Mouse (Mus musculus) MEL (cell line): ENCODE data around the gene 2210011C24Rik. TPM values are rescaled to one million over a fixed set of nuclear protein-coding genes. Genes with fewer than 3 reads are reported as not detected.

ENCODE experiments used
- DNase-seq: peaks from one replicate; pipeline ENCODE4 v3.0.0; 2011; ENCODE audit warnings: low read depth, low spot score
- H3K27ac ChIP-seq: 2 replicates; pipeline ENCODE4 v1.5.1; 2012; ENCODE audit warnings: low read depth, mild to moderate bottlenecking, control low read depth, low read length, moderate library complexity; ENCODE audit not compliant: control insufficient read depth
- H3K27me3 ChIP-seq, 2 experiments: fragments of 150-350 bp in 1 of 2; sonication (generic) in 1 of 2; 2 replicates each; pipeline ENCODE4 v1.6.1; 2012; ENCODE audit warnings: low read length in 2 of 2, mild to moderate bottlenecking in 2 of 2, improper control_type of control experiment in 1 of 2, moderate library complexity in 1 of 2; ENCODE audit not compliant: insufficient read depth in 2 of 2, control insufficient read depth in 1 of 2
- H3K36me3 ChIP-seq, 2 experiments: 2 replicates each; pipeline ENCODE4 v1.6.1; 2012 to 2014; ENCODE audit warnings: low read length in 2 of 2, improper control_type of control experiment in 1 of 2, inconsistent platforms in 1 of 2, mild to moderate bottlenecking in 1 of 2; ENCODE audit not compliant: insufficient read depth in 2 of 2, control insufficient read depth in 1 of 2
- H3K4me1 ChIP-seq, 2 experiments: fragments of 150-350 bp in 1 of 2; sonication (generic) in 1 of 2; 2 replicates each; pipeline ENCODE4 v1.6.1; 2012; ENCODE audit warnings: low read length in 2 of 2, improper control_type of control experiment in 1 of 2, mild to moderate bottlenecking in 1 of 2; ENCODE audit not compliant: insufficient read depth in 2 of 2, control insufficient read depth in 1 of 2
- H3K4me3 ChIP-seq, 2 experiments: fragments of 150-350 bp in 1 of 2; sonication (generic) in 1 of 2; 2 replicates each; pipeline ENCODE4 v1.5.1; 2012; ENCODE audit warnings: low read depth in 2 of 2, low read length in 2 of 2, mild to moderate bottlenecking in 2 of 2, moderate library complexity in 2 of 2, control low read depth in 1 of 2, improper control_type of control experiment in 1 of 2; ENCODE audit not compliant: control insufficient read depth in 1 of 2, insufficient read depth in 1 of 2
- H3K79me2 ChIP-seq: 2 replicates; pipeline ENCODE4 v1.6.1; 2012; ENCODE audit warnings: mild to moderate bottlenecking, low read length, moderate library complexity; ENCODE audit not compliant: control insufficient read depth, poor library complexity, insufficient read depth
- H3K9ac ChIP-seq: 2 replicates; pipeline ENCODE4 v1.6.1; 2012; ENCODE audit warnings: low read depth, mild to moderate bottlenecking, control low read depth, low read length, moderate library complexity; ENCODE audit not compliant: control insufficient read depth, poor library complexity, severe bottlenecking
- H3K9me3 ChIP-seq: fragments of 150-350 bp; sonication (generic); replicated peaks from 2 replicates; pipeline ENCODE4 v1.6.1; 2012; ENCODE audit warnings: mild to moderate bottlenecking, low read length, improper control_type of control experiment, moderate library complexity; ENCODE audit not compliant: insufficient read depth
- CHD1 ChIP-seq: IDR thresholded peaks from 2 replicates; pipeline ENCODE4 v1.6.1; 2012; ENCODE audit warnings: low read depth, mild to moderate bottlenecking, inconsistent platforms, low read length, improper control_type of control experiment
- CHD2 ChIP-seq: IDR thresholded peaks from 2 replicates; pipeline ENCODE4 v1.6.1; 2011; ENCODE audit warnings: low read length, improper control_type of control experiment
- E2F4 ChIP-seq: IDR thresholded peaks from 2 replicates; pipeline ENCODE4 v1.6.1; 2011; ENCODE audit warnings: low read depth, low read length, improper control_type of control experiment, borderline replicate concordance
- HCFC1 ChIP-seq: IDR thresholded peaks from 2 replicates; pipeline ENCODE4 v1.6.1; 2012; ENCODE audit warnings: low read depth, mild to moderate bottlenecking, inconsistent platforms, low read length, improper control_type of control experiment, moderate library complexity
- JUND ChIP-seq: IDR thresholded peaks from 2 replicates; pipeline ENCODE4 v1.6.1; 2011; ENCODE audit warnings: low read depth, mild to moderate bottlenecking, improper control_type of control experiment, low read length
- MAX ChIP-seq: IDR thresholded peaks from 2 replicates; pipeline ENCODE4 v1.6.1; 2011; ENCODE audit warnings: low read length, improper control_type of control experiment
- MAZ ChIP-seq: IDR thresholded peaks from 2 replicates; pipeline ENCODE4 v1.6.1; 2012; ENCODE audit warnings: low read depth, mild to moderate bottlenecking, inconsistent platforms, low read length, improper control_type of control experiment
- MEF2A ChIP-seq: IDR thresholded peaks from 2 replicates; pipeline ENCODE4 v1.6.1; 2014; ENCODE audit warnings: low read depth, mild to moderate bottlenecking, inconsistent platforms, low read length, improper control_type of control experiment; ENCODE audit not compliant: poor library complexity, insufficient replicate concordance, severe bottlenecking; ENCODE audit errors: extremely low read depth
- MXI1 ChIP-seq: IDR thresholded peaks from 2 replicates; pipeline ENCODE4 v1.6.1; 2011; ENCODE audit warnings: mild to moderate bottlenecking, low read depth, low read length, improper control_type of control experiment
- NELFE ChIP-seq: IDR thresholded peaks from 2 replicates; pipeline ENCODE4 v1.6.1; 2011; ENCODE audit warnings: low read depth, low read length, improper control_type of control experiment
- NRF1 ChIP-seq: IDR thresholded peaks from 2 replicates; pipeline ENCODE4 v1.6.1; 2014; ENCODE audit warnings: low read depth, mild to moderate bottlenecking, inconsistent platforms, low read length, improper control_type of control experiment, moderate library complexity; ENCODE audit not compliant: poor library complexity, insufficient read depth, severe bottlenecking
- POLR2A ChIP-seq, 2 experiments: IDR thresholded peaks; 2 replicates each; pipeline ENCODE4 v1.6.1; 2011 to 2012; ENCODE audit warnings: low read length in 2 of 2, mild to moderate bottlenecking in 2 of 2, control low read depth in 1 of 2, improper control_type of control experiment in 1 of 2, low read depth in 1 of 2, moderate library complexity in 1 of 2; ENCODE audit not compliant: control insufficient read depth in 1 of 2, insufficient read depth in 1 of 2, poor library complexity in 1 of 2
- POLR2AphosphoS2 ChIP-seq: IDR thresholded peaks from 2 replicates; pipeline ENCODE4 v1.6.1; 2011; ENCODE audit warnings: low read length, improper control_type of control experiment
- POLR2AphosphoS5 ChIP-seq: IDR thresholded peaks from 2 replicates; pipeline ENCODE4 v1.6.1; 2012; ENCODE audit warnings: low read depth, borderline replicate concordance, mild to moderate bottlenecking, inconsistent platforms, low read length, moderate library complexity, mixed read lengths
- RAD21 ChIP-seq: IDR thresholded peaks from 2 replicates; pipeline ENCODE4 v1.6.1; 2011; ENCODE audit warnings: mild to moderate bottlenecking, low read depth, low read length, improper control_type of control experiment
- RCOR1 ChIP-seq: IDR thresholded peaks from 2 replicates; pipeline ENCODE4 v1.6.1; 2012; ENCODE audit warnings: low read depth, mild to moderate bottlenecking, inconsistent platforms, low read length, improper control_type of control experiment
- SIN3A ChIP-seq: IDR thresholded peaks from 2 replicates; pipeline ENCODE4 v1.6.1; 2012; ENCODE audit warnings: low read length, improper control_type of control experiment, inconsistent platforms
- SMC3 ChIP-seq: IDR thresholded peaks from 2 replicates; pipeline ENCODE4 v1.6.1; 2011; ENCODE audit warnings: low read depth, low read length, improper control_type of control experiment
- TAL1 ChIP-seq: IDR thresholded peaks from 2 replicates; pipeline ENCODE4 v1.6.1; 2012; ENCODE audit warnings: mild to moderate bottlenecking, inconsistent platforms, low read length, moderate library complexity, mixed read lengths
- TBP ChIP-seq: IDR thresholded peaks from 2 replicates; pipeline ENCODE4 v1.8.0; 2011; ENCODE audit warnings: low read depth, low read length, improper control_type of control experiment
- TCF12 ChIP-seq: IDR thresholded peaks from 2 replicates; pipeline ENCODE4 v1.6.1; 2014; ENCODE audit warnings: low read depth, mild to moderate bottlenecking, inconsistent platforms, low read length, improper control_type of control experiment, moderate library complexity
- UBTF ChIP-seq: IDR thresholded peaks from 2 replicates; pipeline ENCODE4 v1.6.1; 2012; ENCODE audit warnings: low read depth, mild to moderate bottlenecking, inconsistent platforms, low read length, improper control_type of control experiment, moderate library complexity, borderline replicate concordance; ENCODE audit not compliant: insufficient read depth
- USF1 ChIP-seq: IDR thresholded peaks from 2 replicates; pipeline ENCODE4 v1.6.1; 2014; ENCODE audit warnings: low read depth, mild to moderate bottlenecking, inconsistent platforms, low read length, improper control_type of control experiment, moderate library complexity
- USF2 ChIP-seq, 2 experiments: IDR thresholded peaks; 2 replicates each; pipeline ENCODE4 v1.6.1; 2011 to 2012; ENCODE audit warnings: improper control_type of control experiment in 2 of 2, low read length in 2 of 2, borderline replicate concordance in 1 of 2, inconsistent platforms in 1 of 2, low read depth in 1 of 2, mild to moderate bottlenecking in 1 of 2; ENCODE audit not compliant: insufficient read depth in 1 of 2
- ZC3H11A ChIP-seq: IDR thresholded peaks from 2 replicates; pipeline ENCODE4 v1.6.1; 2012; ENCODE audit warnings: low read depth, mild to moderate bottlenecking, inconsistent platforms, low read length, improper control_type of control experiment
- ZMIZ1 ChIP-seq: IDR thresholded peaks from 2 replicates; pipeline ENCODE4 v1.6.1; 2012; ENCODE audit warnings: low read depth, mild to moderate bottlenecking, inconsistent platforms, low read length, improper control_type of control experiment, moderate library complexity
- polyA plus RNA-seq, 2 experiments: library from polyadenylated mRNA; stranded (reverse) in 1 of 2; unstranded in 1 of 2; fragments of >175 nt in 1 of 2; fragments of >200 nt in 1 of 2; gene quantifications; 2 replicates each; pipeline versions ENCODE4 v1.2.1 to v1.2.4; 2012; ENCODE audit warnings: low replicate concordance in 2 of 2, low read depth in 1 of 2; ENCODE audit not compliant: insufficient read length in 2 of 2, insufficient read depth in 1 of 2, missing spikeins in 1 of 2
- total RNA-seq: library from RNA; depleted of rRNA; stranded (reverse); fragments of 300-350 nt; gene quantifications from 2 replicates; pipeline ENCODE4 v1.2.3, GENCODE M21; 2012

2210011C24Rik gene
- total and polyA plus RNA-seq, 3 experiments = not detected

DNA sequence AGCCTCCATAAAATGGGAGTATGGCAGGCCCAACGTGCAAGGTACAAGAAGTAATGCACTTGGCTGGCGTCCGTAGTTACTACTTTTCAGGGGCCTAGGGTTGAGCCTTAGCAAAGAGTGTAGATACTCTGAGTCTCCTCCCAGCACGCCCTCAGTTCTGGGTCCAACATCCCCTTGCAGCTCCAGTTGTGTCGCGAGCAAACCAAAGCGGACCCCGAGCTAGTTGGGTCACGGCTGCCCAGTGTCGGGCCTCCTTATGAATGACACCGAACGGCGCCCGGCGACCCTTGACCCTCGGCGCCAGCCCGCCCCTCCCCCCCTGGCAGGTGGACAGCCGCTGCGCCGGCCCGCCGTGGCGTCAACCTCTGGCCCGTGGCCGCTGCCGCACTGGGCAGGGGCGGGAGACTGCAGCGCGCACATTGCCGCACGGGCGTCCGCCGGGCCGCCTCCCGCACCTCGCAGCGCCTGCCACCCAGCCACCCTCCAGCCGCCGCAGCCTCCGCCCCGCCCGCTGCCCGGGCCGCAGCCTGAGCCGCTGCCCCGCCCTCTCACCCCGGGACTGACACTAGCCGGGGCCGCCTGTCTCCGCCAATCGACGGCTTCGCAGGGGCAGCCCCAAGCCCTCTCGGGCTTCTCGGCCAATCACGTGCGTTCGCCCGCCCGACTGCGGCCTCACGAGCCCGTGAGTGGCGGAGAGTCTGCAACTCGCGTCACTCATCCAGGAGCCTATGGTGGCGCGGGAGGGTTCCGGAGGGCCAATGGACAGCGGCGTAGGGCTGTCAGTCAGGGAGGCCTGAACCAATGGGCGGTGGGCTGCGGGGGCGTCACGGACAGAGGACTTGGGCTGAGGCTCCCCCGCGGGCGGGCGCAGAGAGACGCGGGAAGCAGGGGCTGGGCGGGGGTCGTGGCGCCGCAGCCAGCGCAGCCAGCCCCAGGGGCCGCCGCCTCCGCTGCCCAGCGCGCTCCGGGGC is 39.5 kb downstream of the 2210011C24Rik start, which contains the start of gene Prkaca:
Prkaca (plus strand) TSS at position 844 of the 971 bp plus-strand sequence.
- DNase-seq = peak; percentile 98
- Histone ChIP-seq H3K4me3 (peak within 1 kb of the TSS; percentile 69 to 82), H3K36me3 (peaks cover 0 to 4% of the 10 kb centered on the region in 2 experiments; a peak in 3 of 4 replicates), H3K27ac (peak within 1 kb of the TSS; percentile 29), H3K9ac (peak within 1 kb of the TSS; percentile 78), H3K4me1 (peaks cover 0 to 9% of the 10 kb centered on the region in 2 experiments; a peak in 1 of 4 replicates), H3K27me3 (no peaks in the 10 kb centered on the region), H3K9me3 (no peaks in the 10 kb centered on the region), H3K79me2 (peaks cover 8% of the 10 kb centered on the region)
- peak; percentile 53; the same call in 1 of the 2 replicates for TF ChIP-seq SIN3A
- TF ChIP-seq CHD2 = peak; percentile 87
- TF ChIP-seq MXI1 = peak; percentile 67; the same call in 1 of the 2 replicates
- no peak for TF ChIP-seq TAL1
- TF ChIP-seq HCFC1 = peak; percentile 78
- TF ChIP-seq USF1 = peak; percentile 75
- TF ChIP-seq MAZ = peak; percentile 78; the same call in 1 of the 2 replicates
- TF ChIP-seq NELFE = peak; percentile 63
- no peak for TF ChIP-seq TBP
- 0 out of 2 replicates have a peak, but pooled peaks have one; percentile 55 for TF ChIP-seq ZMIZ1
- TF ChIP-seq POLR2AphosphoS5 = no peak
- TF ChIP-seq NRF1 = peak; percentile 44; the same call in 1 of the 2 replicates
- TF ChIP-seq POLR2AphosphoS2 = peak; percentile 45; the same call in 1 of the 2 replicates
- peak; percentile 67; the same call in 1 of the 2 replicates for TF ChIP-seq MAX
- TF ChIP-seq TCF12 = no peak
- TF ChIP-seq POLR2A (IDR thresholded peaks at IDR 0.05; ENCODE audit: control insufficient read depth in 1 of 2, insufficient read depth in 1 of 2, low read depth in 1 of 2, low read length in 2 of 2, poor library complexity in 1 of 2) = peak; percentile 39 to 61; a peak in 1 of 4 replicates

DNA sequence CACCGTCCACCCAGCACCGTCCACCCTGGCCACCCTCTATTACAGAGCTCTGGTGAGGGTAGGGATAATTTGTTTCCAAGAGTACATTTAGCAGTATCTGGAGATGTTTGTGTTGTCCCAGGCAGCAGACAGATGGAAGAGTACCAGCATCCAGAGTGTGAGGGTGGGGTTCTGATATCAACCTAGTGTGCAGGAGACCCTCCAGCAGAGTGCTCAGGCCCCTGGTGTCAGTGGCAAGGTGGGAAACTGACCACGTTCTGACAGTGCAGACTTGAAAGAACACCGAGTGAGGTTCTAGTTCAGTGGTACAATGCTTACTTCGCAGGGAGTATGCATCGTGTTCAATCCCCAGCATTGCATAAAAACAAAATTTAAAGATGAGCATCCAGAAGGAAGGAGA is 40.3 kb downstream of the 2210011C24Rik start:
- H3K27me3 ChIP-seq = no peaks in the 10 kb centered on the region
- H3K4me3 ChIP-seq = peak overlapping the region; percentile 61 to 69
- H3K9ac ChIP-seq = peak overlapping the region; percentile 70
- DNase-seq = no peak
- no peak overlapping the region; the same call in 1 of the 2 replicates for H3K27ac ChIP-seq
- TF ChIP-seq JUND = no peak
- no peak for TF ChIP-seq RAD21
- TF ChIP-seq USF2 (IDR thresholded peaks at IDR 0.05; ENCODE audit: borderline replicate concordance in 1 of 2, insufficient read depth in 1 of 2, low read depth in 1 of 2, low read length in 2 of 2) = no peak
- TF ChIP-seq SMC3 = no peak
- no peak for TF ChIP-seq ZC3H11A
- no peak for TF ChIP-seq E2F4
- TF ChIP-seq CHD1 = no peak
- TF ChIP-seq MEF2A = no peak
- no peak for TF ChIP-seq UBTF
- TF ChIP-seq RCOR1 = no peak
- TF ChIP-seq, all 39 proteins: peak for 0
- Histone ChIP-seq H3K4me1 (peaks cover 0 to 9% of the 10 kb centered on the region in 2 experiments; a peak in 1 of 4 replicates), H3K79me2 (peaks cover 8% of the 10 kb centered on the region), H3K36me3 (peaks cover 0 to 4% of the 10 kb centered on the region in 2 experiments; a peak in 3 of 4 replicates), H3K9me3 (no peaks in the 10 kb centered on the region)
